Mouse (Mus musculus) E14TG2a.4 (cell line): ENCODE data around the gene Prpf18.

Experiments used
- CTCF ChIP-seq: conservative IDR thresholded peaks from 2 replicates; pipeline ENCODE4 v1.5.1; 2014; ENCODE audit warnings: low read length
- NANOG ChIP-seq: IDR thresholded peaks from 2 replicates; pipeline ENCODE4 v1.6.1; 2014; ENCODE audit warnings: borderline replicate concordance, low read length, mixed read lengths
- POU5F1 ChIP-seq: IDR thresholded peaks from 2 replicates; pipeline ENCODE4 v1.6.1; 2014; ENCODE audit warnings: low read length, borderline replicate concordance

GRCm38 (mm10) chr2:4575163-4575562 lies 76.8 kb downstream of the Prpf18 start:
- no peak for TF ChIP-seq CTCF
- no peak for TF ChIP-seq POU5F1
- TF ChIP-seq NANOG = peak; percentile 96
